Mouse (Mus musculus): ENCODE results near the gene Olfr1512. TPM values are rescaled to one million over a fixed set of nuclear protein-coding genes. Genes with fewer than 3 reads are reported as not detected.

The Olfr1512 gene
- polyA plus RNA-seq, 1 experiment from 2014 or later: not detected

GRCm38 (mm10) chr14:52327910-52328812, 50.8 kb downstream of the Olfr1512 start, which contains the start of gene Sall2:
Gene Sall2 (minus strand): TSS chr14:52328762.
- peak within 1 kb of the TSS; percentile 53 for H3K4me3 ChIP-seq
- H3K27me3 ChIP-seq (ENCODE audit: low read depth, poor library complexity, severe bottlenecking): peaks cover 76% of the 10 kb centered on the region
- no peaks in the 10 kb centered on the region for H3K9me3 ChIP-seq (replicated peaks)
- H3K36me3 ChIP-seq: no peaks in the 10 kb centered on the region
- DNase-seq (ENCODE audit: low spot score): no peak
- WGBS: 1% methylated on average over 26 of the region's 26 CpGs
- H3K4me1 ChIP-seq: peaks cover 10% of the 10 kb centered on the region
- H3K27ac ChIP-seq: peak within 1 kb of the TSS; percentile 30; the same call in 1 of the 2 replicates

- 4% methylated on average over 14 of the region's 14 CpGs for WGBS
- Histone ChIP-seq H3K27ac (no peak overlapping the region), H3K9me3 (replicated peaks) (no peaks in the 10 kb centered on the region), H3K27me3 (ENCODE audit: low read depth, poor library complexity, severe bottlenecking) (peaks cover 71% of the 10 kb centered on the region), H3K4me1 (peaks cover 10% of the 10 kb centered on the region), H3K4me3 (peak overlapping the region; percentile 53), H3K36me3 (no peaks in the 10 kb centered on the region)
- DNase-seq (ENCODE audit: low spot score): no peak
Measured at GRCm38 (mm10) chr14:52327375-52327901, 51.5 kb downstream of the Olfr1512 start.

- Histone ChIP-seq H3K4me3 (no peak overlapping the region), H3K27me3 (ENCODE audit: low read depth, poor library complexity, severe bottlenecking) (peaks cover 55% of the 10 kb centered on the region), H3K9me3 (replicated peaks) (no peaks in the 10 kb centered on the region), H3K36me3 (no peaks in the 10 kb centered on the region), H3K4me1 (peaks cover 10% of the 10 kb centered on the region), H3K27ac (no peak overlapping the region)
- no peak for DNase-seq (ENCODE audit: low spot score)
- WGBS: 11% methylated on average over 4 of the region's 4 CpGs
Measured at GRCm38 (mm10) chr14:52325890-52326289, 53.1 kb downstream of the Olfr1512 start.

Other genes starting within 250 kb of the Olfr1512 start
- gene Supt16, start 181.8 kb downstream of the Olfr1512 start, polyA plus RNA-seq (2016; fragmentation: Nextera tagmentation; extraction: Ambion mirVana): 78.5 and 84.5 TPM in 2 replicates
- gene Chd8, start 121.4 kb downstream of the Olfr1512 start, polyA plus RNA-seq (2016; fragmentation: Nextera tagmentation; extraction: Ambion mirVana): 43.9 and 49.6 TPM in 2 replicates
- 49.3 and 56.6 TPM in 2 replicates for gene Tox4, start 100.0 kb downstream of the Olfr1512 start, polyA plus RNA-seq (2016; fragmentation: Nextera tagmentation; extraction: Ambion mirVana)
- gene Rab2b, start 99.6 kb downstream of the Olfr1512 start, polyA plus RNA-seq (2016; fragmentation: Nextera tagmentation; extraction: Ambion mirVana): 20.8 and 21.8 TPM in 2 replicates
- 58.6 and 64.5 TPM in 2 replicates for gene Mettl3, start 74.0 kb downstream of the Olfr1512 start, polyA plus RNA-seq (2016; fragmentation: Nextera tagmentation; extraction: Ambion mirVana)
- gene Sall2, start 50.4 kb downstream of the Olfr1512 start, polyA plus RNA-seq (2016; fragmentation: Nextera tagmentation; extraction: Ambion mirVana): 30.8 and 36.1 TPM in 2 replicates
- not detected in 2 replicates for gene Olfr1513, start 22.8 kb downstream of the Olfr1512 start, polyA plus RNA-seq (2016; fragmentation: Nextera tagmentation; extraction: Ambion mirVana)
- not detected in 2 replicates for gene Olfr1511, start 18.2 kb upstream of the Olfr1512 start, polyA plus RNA-seq (2016; fragmentation: Nextera tagmentation; extraction: Ambion mirVana)
- gene Olfr1510, start 35.2 kb upstream of the Olfr1512 start, polyA plus RNA-seq (2016; fragmentation: Nextera tagmentation; extraction: Ambion mirVana): not detected in 2 replicates
- not detected in 2 replicates for gene Olfr1509, start 63.8 kb upstream of the Olfr1512 start, polyA plus RNA-seq (2016; fragmentation: Nextera tagmentation; extraction: Ambion mirVana)
- not detected in 2 replicates for gene Olfr1508, start 88.3 kb upstream of the Olfr1512 start, polyA plus RNA-seq (2016; fragmentation: Nextera tagmentation; extraction: Ambion mirVana)
- gene Olfr1507, start 116.6 kb upstream of the Olfr1512 start, polyA plus RNA-seq (2016; fragmentation: Nextera tagmentation; extraction: Ambion mirVana): not detected in 2 replicates

Measured in limb, embryonic 10.5 days (tissue).